Mouse (Mus musculus): Measurements from ENCODE around the gene Slc16a2. TPM values are rescaled to one million over a fixed set of nuclear protein-coding genes. Genes with fewer than 3 reads are reported as not detected.

Slc16a2 gene
- total RNA-seq, 2 experiments from 2014 or later = 8.6 to 9.2 TPM

DNA sequence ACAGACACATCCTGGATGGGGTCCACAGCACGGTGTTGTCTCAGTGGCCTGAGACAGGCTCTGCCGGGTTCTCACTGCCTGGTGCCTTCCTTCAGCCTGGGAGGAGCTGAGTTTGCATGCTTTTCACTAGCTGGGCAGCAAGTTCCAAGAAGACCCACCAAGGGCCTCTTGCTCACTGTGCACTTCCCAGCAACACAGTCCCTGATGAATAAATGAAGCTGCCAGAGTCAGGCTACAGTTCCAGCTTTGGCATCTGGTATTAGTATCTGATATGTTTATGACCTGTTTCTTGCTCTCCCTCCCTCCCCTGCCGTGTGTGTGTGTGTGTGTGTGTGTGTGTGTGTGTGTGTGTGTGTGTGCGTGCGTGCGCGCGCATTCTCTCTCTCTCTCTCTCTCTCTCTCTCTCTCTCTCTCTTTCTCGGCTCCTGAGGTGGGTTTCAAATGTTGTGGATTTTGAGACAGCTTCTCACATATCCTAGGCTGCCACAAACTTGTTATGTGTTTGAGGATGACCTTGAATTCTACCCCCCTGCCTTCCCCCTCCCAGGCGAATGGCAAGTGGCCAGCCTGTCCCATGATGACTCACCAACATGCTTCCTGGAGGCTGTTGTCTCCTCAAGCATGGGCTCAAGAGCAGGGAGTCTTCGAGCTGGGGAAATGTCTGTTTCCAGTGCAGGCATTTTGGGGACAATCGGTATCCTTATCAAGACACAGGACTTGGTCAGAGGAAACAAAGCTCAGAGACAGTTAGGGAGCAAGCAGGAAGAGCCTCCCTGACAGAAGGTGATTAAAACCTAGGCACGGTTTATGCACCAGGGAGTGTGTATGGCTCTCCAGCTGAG is 80.3 kb downstream of the Slc16a2 start:
- DNase-seq (ENCODE audit: low spot score) = peak; percentile 37
- intact Hi-C loops (cut with DNase I) = no loop called here

- intact Hi-C loops (cut with DNase I) = no loop called here
Measured at GRCm38 (mm10) chrX:103734041-103734625, 87.7 kb downstream of the Slc16a2 start.

DNA sequence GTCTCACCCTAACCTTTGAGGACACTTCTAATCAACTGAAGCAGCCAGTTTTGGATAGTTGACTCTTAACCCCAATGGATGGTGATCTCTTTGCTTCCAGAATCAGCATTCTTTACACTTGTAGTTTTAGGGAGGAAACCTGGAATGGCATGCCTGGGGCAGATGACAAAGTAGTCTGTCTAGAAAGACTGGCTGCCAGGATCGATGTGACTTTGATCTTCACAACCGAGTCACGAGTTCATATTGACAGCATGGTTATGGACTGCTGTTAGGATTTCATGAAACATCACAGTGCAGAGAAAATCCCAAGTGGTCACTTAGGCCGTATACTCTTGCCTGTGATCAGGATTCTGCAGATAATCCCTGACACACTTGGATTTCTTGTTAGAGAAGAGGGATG is 88.7 kb downstream of the Slc16a2 start:
- intact Hi-C loops (cut with DNase I) = no loop called here
- no peak for DNase-seq (ENCODE audit: low spot score)

More at GRCm38 (mm10) chrX:103734041-103734625, 87.7 kb downstream of the Slc16a2 start:
- no peak for DNase-seq (ENCODE audit: low spot score)

DNA sequence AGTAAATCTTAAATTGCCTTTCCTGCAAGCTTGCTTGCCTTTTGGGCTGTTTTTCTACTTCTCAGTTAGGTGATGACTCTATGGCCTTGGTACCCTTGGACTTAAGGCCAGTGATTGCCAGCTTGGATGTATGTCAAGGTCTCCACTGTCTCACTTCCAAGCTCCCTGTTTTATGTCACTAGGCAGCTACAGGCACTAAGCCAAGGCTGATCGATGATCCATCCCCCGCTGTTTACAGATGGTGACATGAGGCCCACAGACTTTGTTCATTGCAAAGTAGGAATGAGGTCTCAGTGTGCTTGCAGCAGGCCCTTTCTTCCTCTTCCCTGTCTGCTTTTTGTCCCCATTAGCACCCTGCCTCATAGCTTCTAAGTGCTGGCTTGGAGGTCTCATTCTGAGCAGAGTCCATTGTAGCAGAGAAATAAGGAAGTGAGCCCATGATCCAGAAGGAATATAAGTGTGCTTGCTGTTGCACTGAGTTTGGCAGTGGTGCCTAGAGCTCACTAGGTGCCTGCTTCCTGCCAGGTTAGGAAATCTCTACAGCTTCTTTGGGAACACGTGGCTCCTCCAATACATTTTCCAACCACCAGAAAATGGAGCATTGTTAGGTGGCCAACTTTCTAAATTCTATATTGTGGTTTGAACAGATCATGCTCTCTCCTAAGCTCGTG is 89.6 kb downstream of the Slc16a2 start:
- intact Hi-C loops (cut with DNase I) = no loop called here
- DNase-seq (ENCODE audit: low spot score) = no peak

- no peak for DNase-seq (ENCODE audit: low spot score)
- intact Hi-C loops (cut with DNase I) = no loop called here
Measured at GRCm38 (mm10) chrX:103722437-103722836, 99.3 kb downstream of the Slc16a2 start.

DNA sequence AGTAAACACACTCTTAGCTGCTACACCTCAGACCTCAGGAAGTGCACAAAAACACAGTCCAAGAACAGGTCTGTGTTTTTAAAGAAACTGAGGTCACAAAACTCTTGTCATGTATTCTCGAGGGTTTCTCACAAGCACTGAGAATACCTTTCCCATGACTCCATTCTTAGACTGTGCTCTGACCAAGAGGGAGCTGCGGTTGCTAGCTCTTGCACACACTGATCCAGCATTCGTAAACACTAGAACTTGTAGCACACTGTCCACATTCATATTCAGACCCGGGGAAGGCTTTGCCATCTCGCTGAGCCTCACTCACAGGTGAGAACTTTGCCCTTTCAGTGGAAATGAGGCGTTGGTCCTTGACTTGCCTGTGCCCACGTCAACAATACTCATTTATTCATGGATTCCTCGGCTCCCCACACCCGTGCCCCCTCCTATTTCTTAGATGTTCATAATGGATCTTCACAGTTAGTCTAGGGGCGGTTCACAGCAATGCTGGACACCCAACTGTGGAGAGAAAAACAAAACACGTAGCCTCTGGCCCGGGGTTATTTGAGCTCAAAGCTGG is 102.1 kb downstream of the Slc16a2 start:
- no peak for DNase-seq (ENCODE audit: low spot score)
- intact Hi-C loops (cut with DNase I) = no loop called here

GRCm38 (mm10) chrX:103712922-103713321 is 108.9 kb downstream of the Slc16a2 start:
- intact Hi-C loops (cut with DNase I) = no loop called here
- DNase-seq (ENCODE audit: low spot score) = no peak

GRCm38 (mm10) chrX:103709671-103710070 is 112.1 kb downstream of the Slc16a2 start:
- intact Hi-C loops (cut with DNase I) = loop anchor here (5.0 kb wide), 1 partner anchor 38 kb away; no protein-coding TSS in a partner anchor
- DNase-seq (ENCODE audit: low spot score) = no peak

GRCm38 (mm10) chrX:103708592-103708991 is 113.2 kb downstream of the Slc16a2 start:
- intact Hi-C loops (cut with DNase I) = loop anchor here (5.0 kb wide), 1 partner anchor 39 kb away; no protein-coding TSS in a partner anchor

DNA sequence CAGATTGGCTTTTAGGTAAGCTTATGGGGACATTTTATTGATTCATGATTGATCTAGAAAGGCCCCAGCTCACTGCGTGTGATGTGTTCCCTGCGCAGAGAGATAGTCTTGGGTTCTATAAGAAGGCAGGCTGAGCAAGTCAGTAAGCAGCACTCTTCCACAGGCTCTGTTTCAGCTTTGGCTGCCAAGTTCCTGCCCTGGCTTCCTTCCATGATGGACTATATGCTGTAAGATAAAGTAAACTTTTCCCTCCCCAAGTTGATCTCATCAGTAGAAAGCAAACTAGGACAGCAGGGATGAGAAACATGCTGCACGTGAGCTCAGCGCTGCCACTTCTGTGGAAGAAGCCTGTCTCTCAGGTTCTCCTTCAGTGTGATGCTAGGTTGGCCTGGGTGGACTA is 117.2 kb downstream of the Slc16a2 start:
- intact Hi-C loops (cut with DNase I) = loop anchor here (5.0 kb wide), 1 partner anchor 43 kb away; no protein-coding TSS in a partner anchor

More at GRCm38 (mm10) chrX:103708592-103708991, 113.2 kb downstream of the Slc16a2 start:
- no peak for DNase-seq (ENCODE audit: low spot score)

GRCm38 (mm10) chrX:103704024-103704423 is 117.8 kb downstream of the Slc16a2 start:
- intact Hi-C loops (cut with DNase I) = no loop called here
- DNase-seq (ENCODE audit: low spot score) = no peak

More for the DNA sequence above, 117.2 kb downstream of the Slc16a2 start:
- DNase-seq (ENCODE audit: low spot score) = no peak

DNA sequence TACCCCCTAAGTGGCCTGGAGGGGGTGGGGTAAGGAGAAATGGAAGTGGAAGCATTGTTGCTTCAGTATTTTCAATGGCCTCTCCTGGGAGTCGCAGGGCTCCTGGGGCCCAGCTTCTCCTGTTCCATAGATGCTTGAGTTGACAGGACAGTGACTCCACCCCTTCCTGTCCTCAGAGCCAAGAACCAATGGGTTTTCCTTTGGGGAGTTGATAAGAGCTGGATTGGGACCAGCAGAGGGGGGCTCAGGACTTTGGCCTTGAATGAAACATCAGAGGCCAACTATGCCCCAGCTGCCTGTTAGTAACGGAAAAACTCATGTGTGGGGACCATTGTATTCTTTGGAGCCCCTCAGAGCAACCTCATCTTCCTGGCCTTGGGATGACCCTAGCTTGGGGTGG is 124.0 kb downstream of the Slc16a2 start:
- intact Hi-C loops (cut with DNase I) = loop anchor here (1.0 to 5.0 kb wide), 2 partner anchors 125 to 148 kb away; partner anchors contain the start of gene Slc16a2
- no peak for DNase-seq (ENCODE audit: low spot score)

DNA sequence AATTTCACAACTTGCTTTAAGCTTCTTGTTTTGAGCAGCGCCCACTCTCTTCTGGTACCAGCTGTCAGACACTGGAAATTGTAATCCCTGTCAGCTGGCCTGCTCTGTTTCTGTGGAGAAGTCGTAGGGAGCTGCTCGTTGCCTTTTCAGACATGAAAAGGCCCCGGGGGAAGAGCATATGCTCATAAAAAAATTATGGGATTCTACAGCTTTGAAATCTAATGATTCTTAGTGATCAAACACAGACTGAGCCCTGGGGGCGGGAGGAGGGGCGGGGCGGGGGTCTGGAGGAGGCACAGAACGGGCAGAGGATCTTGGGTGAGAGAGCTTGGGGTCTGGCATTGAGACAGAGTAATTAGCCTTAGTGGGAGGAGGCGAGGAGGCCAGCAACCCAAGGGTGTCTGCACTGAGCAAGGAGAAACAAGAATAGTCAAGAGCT is 125.7 kb downstream of the Slc16a2 start:
- no peak for DNase-seq (ENCODE audit: low spot score)
- intact Hi-C loops (cut with DNase I) = loop anchor here (5.0 kb wide), 1 partner anchor 126 kb away; the partner anchor contains the start of gene Slc16a2

DNA sequence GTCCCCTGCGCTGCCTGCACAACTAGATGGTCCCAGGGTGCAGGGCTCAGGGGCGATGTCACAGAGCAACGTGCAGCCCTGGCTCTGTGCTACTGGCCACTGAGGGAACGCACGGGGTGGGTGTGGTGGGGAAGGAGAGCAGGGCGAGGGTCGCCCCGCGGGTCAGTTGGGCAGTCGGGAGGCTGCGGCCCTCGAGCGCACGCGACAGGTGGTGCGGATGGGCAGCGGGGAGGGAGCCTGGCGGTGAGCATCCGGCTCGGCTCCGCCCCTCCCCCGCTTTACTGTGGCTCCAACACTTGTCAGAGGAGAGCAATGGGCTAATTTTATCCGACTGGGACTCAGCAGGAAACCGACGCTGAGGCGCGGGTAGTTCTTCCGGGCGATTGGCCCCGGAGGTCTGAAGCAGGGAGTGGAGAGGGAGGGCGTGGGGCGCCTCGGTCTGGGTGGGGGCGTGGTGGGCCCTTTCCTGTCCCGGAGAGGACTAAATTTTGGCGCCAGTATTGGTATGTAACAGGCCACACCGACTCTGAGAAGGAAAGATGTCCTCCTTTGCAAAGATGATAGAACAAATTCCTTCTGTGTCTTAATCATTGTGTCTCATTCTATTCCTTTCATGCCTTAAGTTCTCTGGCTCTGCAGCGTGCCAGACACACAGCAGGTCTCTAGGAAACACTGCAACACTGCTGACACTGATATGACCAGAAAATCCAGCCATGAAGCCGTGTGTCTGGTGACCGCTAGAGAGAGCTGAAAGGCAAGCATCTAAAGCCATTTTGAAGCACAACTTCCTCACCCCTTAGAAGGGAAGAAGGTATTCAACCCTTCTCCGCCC is 126.4 kb downstream of the Slc16a2 start:
- intact Hi-C loops (cut with DNase I) = loop anchor here (5.0 kb wide), 1 partner anchor 127 kb away; the partner anchor contains the start of gene Slc16a2

GRCm38 (mm10) chrX:103694787-103695164 is 127.0 kb downstream of the Slc16a2 start:
- intact Hi-C loops (cut with DNase I) = loop anchor here (5.0 kb wide), 1 partner anchor 128 kb away; the partner anchor contains the start of gene Slc16a2
- no peak for DNase-seq (ENCODE audit: low spot score)

More for the DNA sequence above, 126.4 kb downstream of the Slc16a2 start:
- peak; percentile 42 for DNase-seq (ENCODE audit: low spot score)

DNA sequence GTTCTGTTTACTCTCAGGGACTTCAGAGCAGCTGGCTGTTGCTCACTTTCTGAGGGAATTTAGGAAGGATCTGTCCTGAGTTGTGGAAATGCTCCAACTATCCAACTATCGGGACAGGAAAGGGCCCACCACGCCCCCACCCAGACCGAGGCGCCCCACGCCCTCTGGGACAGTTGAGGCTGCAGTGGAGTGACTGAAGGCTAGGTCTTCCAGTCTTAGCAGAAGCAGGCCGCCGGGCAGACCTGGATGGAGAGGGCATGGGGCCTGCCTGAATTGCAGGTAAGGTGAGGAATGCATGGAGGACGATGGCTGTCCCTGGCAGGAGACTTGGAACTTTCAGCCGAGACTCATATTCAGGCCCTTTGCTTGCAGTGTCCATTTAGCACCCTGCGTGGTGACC is 127.4 kb downstream of the Slc16a2 start:
- no peak for DNase-seq (ENCODE audit: low spot score)
- intact Hi-C loops (cut with DNase I) = no loop called here

DNA sequence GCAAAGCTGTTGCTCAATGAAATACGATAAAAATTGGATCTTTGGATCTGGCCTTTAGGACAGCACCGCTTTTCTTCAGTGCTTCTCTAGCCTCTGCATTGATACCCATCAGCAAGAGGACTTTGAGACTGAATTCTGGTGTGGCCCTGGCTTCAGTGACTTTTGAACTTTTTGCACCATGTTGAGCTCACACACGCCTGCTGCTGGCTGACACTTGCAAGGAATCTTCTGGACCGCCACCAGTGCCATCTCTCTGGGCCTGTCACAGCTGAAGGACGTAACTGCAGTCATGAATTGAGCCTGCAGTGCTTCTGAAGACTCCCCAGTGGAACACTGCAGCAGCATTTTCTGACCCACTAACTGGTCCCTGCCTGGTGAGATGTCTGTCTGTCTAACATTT is 128.9 kb downstream of the Slc16a2 start:
- DNase-seq (ENCODE audit: low spot score) = no peak
- intact Hi-C loops (cut with DNase I) = no loop called here

GRCm38 (mm10) chrX:103688551-103688950 is 133.2 kb downstream of the Slc16a2 start:
- DNase-seq (ENCODE audit: low spot score) = no peak

DNA sequence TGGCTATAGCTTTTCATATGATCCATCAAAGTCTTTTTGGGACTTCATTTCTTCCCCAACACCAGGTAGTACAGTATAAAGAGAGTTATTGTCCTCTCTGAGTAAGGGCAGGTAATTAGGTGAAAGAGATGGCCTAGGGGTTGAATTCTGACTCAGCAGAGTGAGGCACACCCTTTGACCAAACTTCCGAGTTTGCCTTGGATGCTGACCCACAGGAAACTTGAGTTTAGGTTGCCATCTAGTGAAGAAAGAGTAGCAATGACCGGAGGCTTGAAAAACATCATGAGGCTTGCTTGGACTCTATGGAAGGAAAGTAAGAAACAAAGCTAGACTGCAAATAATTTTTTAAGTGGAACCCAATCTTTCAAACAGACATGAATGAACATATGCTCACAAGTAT is 147.1 kb downstream of the Slc16a2 start:
- no peak for DNase-seq (ENCODE audit: low spot score)
- intact Hi-C loops (cut with DNase I) = loop anchor here (5.0 kb wide), 1 partner anchor 192 kb away; no protein-coding TSS in a partner anchor

More at GRCm38 (mm10) chrX:103688551-103688950, 133.2 kb downstream of the Slc16a2 start:
- intact Hi-C loops (cut with DNase I) = no loop called here
